Mouse (Mus musculus) left cerebral cortex, postnatal 14 days (tissue): ENCODE data around the gene Tnfrsf21. TPM values are rescaled to one million over a fixed set of nuclear protein-coding genes. Genes with fewer than 3 reads are reported as not detected.

Source experiments
- DNase-seq, 2 experiments: peaks; one replicate each; pipeline ENCODE4 v3.0.0; 2021 to 2022; ENCODE audit warnings: low spot score in 2 of 2, mixed read lengths in 1 of 2
- intact Hi-C: fragments of 180-260 bp; cut with DNase I; formaldehyde crosslinking; loops from one replicate; pipeline ENCODE4 v1.15.1; 2025
- total RNA-seq, 2 experiments: library from RNA; stranded (reverse); gene quantifications; 2 replicates each; pipeline ENCODE4 v1.2.3; 2021

Tnfrsf21 gene
- total RNA-seq, 2 experiments from 2014 or later = 75.4 to 79.0 TPM

GRCm38 (mm10) chr17:43113391-43113984 is 97.1 kb downstream of the Tnfrsf21 start:
- intact Hi-C loops = no loop called here
- no peak for DNase-seq

- intact Hi-C loops = no loop called here
- peak; percentile 58 to 89 for DNase-seq
These were observed 97.8 kb downstream of the Tnfrsf21 start for GRCm38 (mm10) chr17:43114086-43114581.

- intact Hi-C loops = no loop called here
- no peak for DNase-seq
These were observed 98.6 kb downstream of the Tnfrsf21 start for GRCm38 (mm10) chr17:43114926-43115325.

GRCm38 (mm10) chr17:43116748-43117147 is 100.4 kb downstream of the Tnfrsf21 start:
- intact Hi-C loops = no loop called here
- DNase-seq = no peak

GRCm38 (mm10) chr17:43119446-43119845 is 103.1 kb downstream of the Tnfrsf21 start:
- intact Hi-C loops = no loop called here
- no peak for DNase-seq

GRCm38 (mm10) chr17:43121096-43121495 is 104.7 kb downstream of the Tnfrsf21 start:
- intact Hi-C loops = no loop called here
- peak; percentile 14 to 66 for DNase-seq

- DNase-seq = no peak
- intact Hi-C loops = no loop called here
These were observed 112.0 kb downstream of the Tnfrsf21 start for GRCm38 (mm10) chr17:43128305-43128704.

- no peak for DNase-seq
- intact Hi-C loops = no loop called here
These were observed 112.7 kb downstream of the Tnfrsf21 start for GRCm38 (mm10) chr17:43128908-43129533.

GRCm38 (mm10) chr17:43130115-43130869 is 113.9 kb downstream of the Tnfrsf21 start:
- DNase-seq = no peak
- intact Hi-C loops = no loop called here

- no peak for DNase-seq
- intact Hi-C loops = no loop called here
These were observed 114.5 kb downstream of the Tnfrsf21 start for GRCm38 (mm10) chr17:43130870-43131264.

- intact Hi-C loops = no loop called here
- no peak for DNase-seq
These were observed 116.1 kb downstream of the Tnfrsf21 start for GRCm38 (mm10) chr17:43132477-43132876.

- intact Hi-C loops = no loop called here
- DNase-seq = no peak
These were observed 116.8 kb downstream of the Tnfrsf21 start for GRCm38 (mm10) chr17:43133106-43133505.

- no peak for DNase-seq
- intact Hi-C loops = no loop called here
These were observed 118.6 kb downstream of the Tnfrsf21 start for GRCm38 (mm10) chr17:43134991-43135390.

- DNase-seq = no peak
- intact Hi-C loops = no loop called here
These were observed 119.3 kb downstream of the Tnfrsf21 start for GRCm38 (mm10) chr17:43135398-43136265.

- intact Hi-C loops = no loop called here
- no peak for DNase-seq
These were observed 120.4 kb downstream of the Tnfrsf21 start for GRCm38 (mm10) chr17:43136720-43137119.

- no peak for DNase-seq
- intact Hi-C loops = no loop called here
These were observed 121.5 kb downstream of the Tnfrsf21 start for GRCm38 (mm10) chr17:43137838-43138237.

- DNase-seq = no peak
- intact Hi-C loops = no loop called here
These were observed 122.0 kb downstream of the Tnfrsf21 start for GRCm38 (mm10) chr17:43138356-43138755.
